Mouse (Mus musculus) cerebellum, adult 8-10 months (tissue): ENCODE measurements at regions not wholly inside any gene's neighbourhood (a gene's known extent, or its start where the extent isn't known, plus 50 kb on each side); places are given as distances from the start of the nearest gene placed in this dataset.

ENCODE experiments used
- DNase-seq: peaks from one replicate; pipeline ENCODE4 v3.0.0; 2022

DNA sequence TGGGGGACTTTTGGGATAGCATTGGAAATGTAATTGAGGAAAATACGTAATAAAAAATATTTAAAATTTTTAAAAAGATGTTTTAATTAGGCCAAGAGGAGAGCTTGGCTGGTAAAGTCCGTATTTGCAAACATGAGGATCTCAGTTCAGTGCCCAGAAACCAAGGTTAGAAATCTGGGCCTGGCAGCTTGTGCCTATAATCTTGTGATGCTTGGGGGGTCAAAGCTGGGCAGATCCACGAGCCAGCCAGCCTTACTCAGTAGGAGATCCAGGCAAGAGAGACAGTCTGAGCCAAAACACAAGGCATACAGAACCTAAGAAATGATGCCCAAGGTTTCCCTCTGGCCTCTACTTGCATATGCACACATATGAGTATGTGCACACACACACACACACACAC lies 54.1 kb upstream of the Cxadr start:
- no peak for DNase-seq

DNA sequence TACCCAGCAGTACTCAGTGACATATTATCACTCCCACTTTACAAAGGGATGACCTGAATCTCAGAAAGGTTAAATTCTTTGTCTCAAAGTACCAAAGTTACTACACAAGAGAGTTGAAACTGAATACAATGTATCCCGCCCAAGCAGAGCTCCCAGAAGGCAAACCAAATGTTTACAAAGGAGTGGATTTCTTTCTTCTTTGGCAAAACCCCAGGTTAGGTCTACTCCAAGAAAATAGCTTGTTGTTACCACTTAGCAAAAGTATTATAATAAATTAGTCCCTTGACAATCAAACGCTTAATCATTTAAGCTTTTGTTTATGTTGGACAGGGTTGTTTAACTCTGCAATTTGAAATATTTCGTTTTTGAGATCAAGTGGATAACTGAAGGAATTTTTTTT lies 58.6 kb upstream of the Cxadr start:
- DNase-seq, result no peak

DNA sequence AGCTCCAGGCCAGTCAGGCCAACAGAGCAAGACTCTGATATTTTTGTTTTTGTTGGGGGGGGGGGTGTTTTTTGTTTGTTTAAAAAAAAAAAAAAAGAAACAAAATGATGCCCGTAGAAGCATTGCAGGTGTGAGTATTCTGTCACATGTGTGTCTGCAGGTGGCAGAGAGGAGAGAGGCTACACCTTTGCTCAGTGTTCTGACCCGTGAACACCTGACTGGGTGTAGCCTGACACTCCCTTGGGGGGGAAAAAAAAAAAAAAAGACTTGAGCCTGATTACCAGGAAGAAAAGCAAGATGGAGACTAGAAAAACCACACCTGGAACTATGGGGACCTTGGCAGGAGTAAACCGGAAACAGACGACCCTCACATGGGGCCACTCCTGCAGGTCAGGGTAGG lies 61.1 kb upstream of the Cxadr start:
- no peak for DNase-seq

DNA sequence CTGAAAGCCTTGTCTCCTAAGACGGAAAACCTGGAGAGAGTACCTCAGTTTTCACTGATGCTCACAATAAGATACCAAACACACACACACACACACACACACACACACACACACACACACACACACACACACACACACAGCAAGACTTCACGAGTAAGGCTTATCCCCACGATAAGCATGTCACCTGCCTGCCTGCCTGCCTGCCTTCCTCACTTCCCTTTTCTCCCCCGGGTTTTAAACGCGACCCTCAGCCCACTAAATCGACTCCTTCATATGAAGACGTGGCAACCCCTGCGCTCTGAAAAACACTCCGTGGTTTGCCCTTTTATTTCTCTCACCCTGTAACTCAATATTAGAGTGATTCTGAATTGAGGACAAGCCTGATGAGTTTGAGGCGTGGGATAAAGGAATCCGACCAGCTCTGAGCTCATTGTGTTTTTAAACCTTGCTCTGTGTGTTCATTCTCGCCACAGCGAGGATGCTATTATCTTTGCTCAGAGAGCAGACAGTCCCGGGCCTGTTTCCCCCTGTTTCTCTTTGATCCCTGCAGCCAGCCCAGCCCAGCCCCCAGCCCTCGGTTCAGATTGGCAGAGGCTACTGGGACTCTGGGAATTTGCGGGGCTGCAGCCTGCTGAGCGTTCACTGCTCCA lies 63.1 kb upstream of the Cxadr start:
- DNase-seq, result peak; percentile 10

DNA sequence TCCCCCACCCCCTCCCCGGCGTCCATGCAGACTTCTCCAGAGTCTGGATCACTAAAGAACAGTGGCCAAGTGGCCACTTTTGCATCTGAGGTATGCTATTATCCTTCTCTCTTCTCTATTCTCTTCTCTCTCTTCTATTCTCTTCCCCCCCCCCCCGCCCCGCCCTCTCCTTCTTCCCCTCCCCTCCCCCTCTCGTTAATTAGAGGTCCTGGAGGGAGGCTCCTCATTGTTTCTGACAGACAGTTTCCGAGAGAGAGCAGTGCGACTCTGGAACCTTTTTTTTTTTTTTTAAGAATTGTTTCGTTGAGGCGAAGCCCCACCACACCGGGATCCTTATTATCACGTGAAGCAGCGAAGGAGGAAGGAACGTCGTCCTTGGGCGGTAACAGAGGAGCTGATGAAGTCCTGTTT lies 63.6 kb upstream of the Cxadr start:
- DNase-seq, result no peak

DNA sequence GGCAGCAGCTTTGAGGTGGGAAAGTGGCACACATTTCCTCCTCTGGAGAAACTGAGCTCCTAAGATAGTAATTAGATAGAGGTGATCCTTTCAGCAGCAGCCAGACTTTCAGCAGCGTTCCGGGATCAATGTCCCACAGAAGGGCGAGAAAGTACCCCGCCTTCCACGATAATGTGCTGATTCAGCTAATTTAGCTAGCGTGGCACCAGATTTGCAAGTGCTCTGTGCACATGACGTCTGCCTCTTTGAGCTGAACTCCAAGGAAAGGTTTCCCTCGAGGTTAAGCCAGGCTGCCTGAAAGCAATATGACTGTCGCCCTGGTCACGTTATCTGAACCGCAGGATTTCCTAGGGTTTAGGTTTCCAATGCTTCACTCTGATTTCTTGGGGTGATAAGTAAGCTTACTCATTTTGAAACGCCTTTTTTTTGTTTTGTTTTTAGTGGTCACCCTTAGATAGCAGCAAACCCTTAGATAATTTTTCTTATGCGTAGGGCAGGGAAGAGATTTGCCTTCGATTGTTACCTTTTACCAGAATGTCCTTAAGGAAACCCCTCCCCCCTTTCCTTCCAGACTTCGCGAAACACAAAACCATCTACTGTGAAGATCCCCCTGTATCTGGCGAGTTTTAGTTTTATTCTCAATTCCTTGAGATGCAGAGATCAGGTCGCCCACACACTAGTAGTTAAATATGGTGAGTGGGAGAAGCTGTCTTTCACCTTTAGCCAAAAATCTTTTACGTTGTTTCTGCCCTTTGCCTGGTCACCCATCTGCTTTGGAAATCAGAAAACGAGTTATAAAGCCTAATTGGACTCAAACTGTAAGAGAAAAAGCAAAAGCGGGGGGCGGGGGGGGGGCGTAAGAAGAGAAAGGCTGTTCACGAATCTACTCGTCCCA lies 64.3 kb upstream of the Cxadr start:
- DNase-seq, result peak; percentile 4

DNA sequence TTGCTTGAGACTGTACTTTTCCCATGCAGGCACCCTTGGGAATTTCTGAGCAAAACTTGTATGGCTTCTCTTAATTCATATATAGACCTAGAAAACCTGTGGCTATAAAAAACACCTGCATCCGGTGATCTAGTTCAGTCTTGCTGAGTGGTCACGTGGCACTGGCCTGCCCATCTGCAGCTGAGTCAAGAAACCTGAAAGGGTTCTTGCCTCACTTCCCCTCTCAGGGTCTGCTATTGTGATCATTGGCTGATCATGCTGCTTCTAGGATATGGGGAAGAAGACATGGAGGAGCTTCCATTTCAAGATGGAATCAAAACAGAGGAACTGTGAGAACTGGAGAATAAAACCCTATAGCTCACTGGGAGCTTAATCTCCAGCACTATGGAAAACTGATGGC lies 69.1 kb upstream of the Cxadr start:
- no peak for DNase-seq

DNA sequence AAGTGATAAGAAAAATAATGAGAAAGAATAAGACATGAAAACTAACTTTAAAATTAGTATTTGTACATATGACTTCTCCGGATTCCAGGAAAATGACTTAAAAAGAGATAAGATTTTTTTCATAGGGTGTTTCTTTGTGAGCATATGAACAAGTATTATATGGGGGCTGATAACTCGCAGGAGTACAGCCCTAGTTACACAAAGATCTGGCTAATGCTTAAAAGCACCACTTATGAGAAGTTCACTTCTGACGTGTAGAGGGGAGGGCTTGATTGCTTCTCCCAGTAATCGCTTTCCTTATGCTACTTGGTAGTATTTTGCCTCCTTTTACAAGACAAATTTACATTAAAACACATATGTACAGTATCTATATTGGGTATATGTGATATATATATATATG lies 72.3 kb upstream of the Cxadr start:
- no peak for DNase-seq

DNA sequence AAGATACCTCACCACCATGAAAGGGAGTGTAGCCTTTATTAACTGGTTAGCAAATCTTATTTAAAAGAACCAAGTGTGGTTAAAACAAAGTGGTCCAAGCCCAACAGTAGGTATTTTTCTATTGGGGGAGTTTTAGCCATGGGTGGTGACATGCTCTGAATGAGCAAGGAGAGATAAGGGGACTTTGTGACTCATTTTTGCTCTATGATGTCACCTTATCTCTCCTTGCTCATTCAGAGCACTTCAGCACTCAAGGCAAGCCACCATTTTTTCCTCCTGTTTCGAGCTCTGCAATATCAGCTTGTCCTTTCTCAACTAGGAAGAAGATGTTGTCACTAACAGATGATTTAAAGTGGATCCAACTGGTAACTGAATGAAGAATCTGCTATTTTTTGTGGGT lies 78.9 kb upstream of the Cxadr start:
- DNase-seq, result no peak

DNA sequence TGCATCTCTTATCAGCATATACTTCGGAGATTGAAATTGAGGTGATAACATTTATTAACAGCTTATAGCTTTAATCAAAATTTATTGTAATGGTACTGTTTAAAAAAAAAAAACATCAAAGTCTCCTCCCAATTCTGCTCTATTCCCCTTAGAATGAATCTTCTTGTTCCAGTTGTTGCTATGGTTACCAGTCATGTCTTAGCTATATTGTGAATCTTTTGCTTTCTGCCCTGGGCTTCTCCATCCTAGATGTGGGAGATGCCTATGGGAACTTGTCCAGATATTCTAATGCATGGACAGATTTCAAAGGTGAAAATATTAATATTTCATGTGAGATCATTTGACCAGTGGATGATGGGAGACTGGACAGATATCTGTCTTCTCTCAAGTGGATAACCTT lies 79.5 kb upstream of the Cxadr start:
- no peak for DNase-seq

DNA sequence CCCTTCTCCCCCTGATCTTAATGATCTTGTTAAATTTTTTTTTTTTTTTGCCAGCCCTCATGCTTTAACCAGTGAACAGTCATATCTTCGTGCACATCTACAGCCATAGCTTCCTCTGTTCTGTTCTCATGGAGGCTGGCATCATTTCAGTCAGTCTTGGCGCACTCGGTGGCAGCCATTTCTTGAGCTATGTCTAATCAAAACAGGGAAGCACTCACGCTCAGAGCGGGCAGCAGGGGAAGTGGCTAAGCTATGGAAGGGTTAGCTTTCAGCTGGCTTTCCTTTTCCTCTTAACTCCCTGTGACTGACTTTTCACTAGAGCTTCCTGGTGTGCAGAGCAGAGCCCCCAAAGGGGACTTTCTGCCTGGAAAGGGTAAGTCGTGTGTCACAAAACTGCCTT lies 83.7 kb upstream of the Cxadr start:
- DNase-seq, result no peak

DNA sequence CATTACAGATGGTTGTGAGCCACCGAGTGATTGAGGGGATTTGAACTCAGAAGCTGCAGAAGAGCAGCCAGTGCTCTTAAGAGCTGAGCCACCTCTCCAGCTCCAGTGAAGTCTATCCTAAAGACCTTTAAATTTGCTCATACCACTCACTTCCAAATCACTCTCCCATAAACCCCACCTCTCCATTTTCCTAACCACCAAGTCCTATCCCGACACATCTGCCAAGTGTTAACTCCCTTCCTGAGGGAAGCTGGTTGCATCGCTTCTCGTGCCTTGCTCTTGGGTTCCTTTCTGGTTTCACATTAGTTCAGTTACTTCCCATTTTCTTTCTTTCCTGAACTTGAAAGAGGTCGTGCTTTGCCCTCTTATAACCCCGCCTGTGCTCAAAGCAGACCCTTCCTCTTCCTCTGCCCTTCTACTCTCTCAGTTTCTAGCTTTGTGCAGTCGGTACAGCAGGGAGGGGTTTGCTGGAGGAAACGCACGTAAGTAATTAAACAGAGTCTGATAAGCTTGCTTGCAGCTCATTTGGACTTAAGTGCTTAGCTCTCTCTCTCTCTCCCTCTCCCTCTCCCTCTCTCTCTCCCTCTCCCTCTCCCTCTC lies 84.4 kb upstream of the Cxadr start:
- no peak for DNase-seq

DNA sequence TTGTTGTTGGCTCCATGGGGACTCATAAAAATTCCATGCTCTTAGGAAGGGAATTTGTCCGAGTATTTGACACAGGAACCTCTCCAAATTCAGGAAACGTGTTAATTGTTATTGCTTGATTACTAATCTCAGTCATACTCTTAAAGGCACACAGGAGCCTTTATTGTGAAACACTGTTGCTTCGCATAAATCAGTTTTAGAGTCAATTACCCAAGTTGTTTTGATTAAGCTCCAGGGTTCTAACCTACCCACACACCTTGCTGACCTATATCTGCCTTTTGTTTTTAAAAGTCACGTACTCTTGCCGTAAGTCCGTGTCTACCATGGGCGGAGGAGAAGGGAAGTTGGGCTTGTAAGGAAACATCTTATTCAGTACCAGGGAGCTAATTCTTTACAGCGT lies 89.6 kb upstream of the Cxadr start:
- no peak for DNase-seq

DNA sequence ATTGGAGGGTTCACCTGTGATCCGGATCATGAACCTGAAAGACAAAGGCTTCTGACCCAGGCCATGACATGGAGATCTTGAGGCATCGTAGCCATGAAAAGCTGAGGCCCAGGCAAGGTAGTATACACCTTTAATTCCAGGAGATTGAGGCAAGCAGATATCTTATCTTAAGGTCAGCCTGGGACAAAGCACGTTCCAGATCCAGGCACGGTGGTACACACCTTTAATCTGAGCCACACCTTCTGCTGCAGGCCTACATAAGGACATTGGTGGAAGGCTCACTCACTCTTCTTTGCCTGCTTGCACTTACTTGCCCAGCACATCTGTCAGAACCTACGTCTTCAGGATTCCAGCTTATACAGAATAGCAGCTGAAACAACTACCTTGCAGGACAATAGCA lies 93.0 kb upstream of the Cxadr start:
- DNase-seq, result no peak

DNA sequence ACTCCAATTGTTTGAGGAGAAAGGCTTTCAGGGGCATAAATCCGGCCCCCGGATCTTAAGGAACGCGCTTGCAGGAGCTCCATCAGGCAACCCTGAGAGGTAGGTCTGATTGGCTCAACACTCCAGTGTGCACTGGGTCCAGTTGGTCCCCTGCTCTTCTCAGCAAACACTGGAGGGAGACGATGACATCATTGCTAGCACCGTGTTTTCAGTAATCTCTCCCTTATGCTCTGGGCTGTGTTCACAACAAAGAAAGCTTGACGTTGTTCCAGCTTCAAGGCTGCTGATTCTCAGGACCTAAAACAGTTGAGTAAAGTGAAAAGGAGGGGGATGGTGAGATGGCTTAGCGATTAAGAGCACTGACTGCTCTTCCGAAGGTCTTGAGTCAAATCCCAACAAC lies 97.0 kb upstream of the Cxadr start:
- no peak for DNase-seq

DNA sequence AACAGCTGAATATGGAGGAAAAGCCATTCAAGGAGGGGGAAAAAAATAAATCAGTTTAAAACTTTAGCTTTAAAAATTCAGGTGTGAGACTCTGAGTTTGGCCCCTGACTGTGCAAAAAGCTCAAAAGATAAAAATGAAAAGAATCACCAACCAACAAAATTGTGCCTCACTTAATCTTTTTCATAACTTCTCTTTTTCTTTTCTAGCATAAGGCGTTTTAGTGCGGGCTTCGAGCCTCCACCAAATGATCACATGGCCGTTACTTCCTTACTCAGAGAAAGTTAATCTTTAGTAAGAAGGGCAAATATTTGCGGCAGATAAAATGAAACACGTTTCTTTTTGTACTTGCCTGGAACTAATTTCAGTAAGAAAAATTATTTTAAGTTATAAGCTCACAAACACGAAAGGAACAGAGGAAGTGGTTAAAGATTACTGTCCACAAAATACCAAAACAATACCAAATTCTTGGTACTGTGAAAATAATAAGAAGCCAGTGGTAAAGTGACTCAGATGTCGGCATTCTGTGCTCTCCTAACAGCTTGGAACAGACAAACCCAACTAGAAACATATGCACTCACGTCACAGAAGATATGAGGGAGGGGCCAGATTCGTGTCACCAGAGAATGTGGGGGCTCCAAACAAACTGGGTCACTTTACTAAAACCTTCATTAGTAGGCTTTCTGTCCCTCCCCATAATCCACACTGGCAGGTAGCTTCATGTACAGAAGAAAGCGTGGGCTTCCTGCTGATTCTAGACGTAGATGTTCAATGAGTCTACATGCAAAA lies 101.1 kb upstream of the Cxadr start:
- no peak for DNase-seq

DNA sequence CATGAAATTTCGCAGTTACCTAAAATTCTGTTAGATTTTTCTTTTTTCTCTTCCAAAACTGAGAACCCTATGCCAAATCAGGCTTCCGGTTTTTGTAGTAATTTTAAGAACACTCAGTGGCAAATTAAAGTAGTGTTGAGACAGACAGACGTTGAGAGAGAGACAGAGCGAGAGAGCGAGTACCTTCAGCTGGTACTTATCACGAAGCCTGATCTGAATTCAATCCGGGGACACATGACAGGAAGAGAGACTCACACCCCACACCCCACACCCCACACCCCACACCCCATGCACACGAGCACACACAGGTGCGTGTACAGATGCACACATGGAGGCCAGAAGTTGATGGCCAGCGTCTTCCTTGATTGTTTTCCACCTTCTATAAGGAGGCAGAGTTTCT lies 102.0 kb upstream of the Cxadr start:
- DNase-seq, result no peak

DNA sequence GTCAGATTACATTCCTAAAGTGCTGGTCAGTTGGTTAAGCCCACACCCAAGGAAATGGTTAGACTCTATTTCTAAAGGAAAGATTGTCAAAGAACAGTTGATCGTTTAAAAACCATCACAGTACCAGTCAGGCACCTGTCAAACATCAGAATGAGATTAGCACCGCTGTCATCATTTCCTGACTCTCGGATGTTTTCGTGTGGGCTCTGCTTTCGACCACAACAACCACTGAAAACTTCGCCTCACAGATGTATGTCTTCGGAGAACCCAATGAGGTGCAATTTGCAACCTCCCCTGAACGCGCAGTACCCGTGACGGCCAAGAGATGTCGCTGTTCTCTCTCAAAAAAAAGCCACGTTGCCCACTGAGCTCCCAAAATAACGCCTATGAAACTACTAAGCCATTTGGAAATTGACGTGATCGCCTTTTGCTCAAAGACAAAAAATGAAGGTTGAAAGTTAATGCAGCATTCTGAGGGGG lies 102.6 kb upstream of the Cxadr start:
- DNase-seq, result peak; percentile 43

DNA sequence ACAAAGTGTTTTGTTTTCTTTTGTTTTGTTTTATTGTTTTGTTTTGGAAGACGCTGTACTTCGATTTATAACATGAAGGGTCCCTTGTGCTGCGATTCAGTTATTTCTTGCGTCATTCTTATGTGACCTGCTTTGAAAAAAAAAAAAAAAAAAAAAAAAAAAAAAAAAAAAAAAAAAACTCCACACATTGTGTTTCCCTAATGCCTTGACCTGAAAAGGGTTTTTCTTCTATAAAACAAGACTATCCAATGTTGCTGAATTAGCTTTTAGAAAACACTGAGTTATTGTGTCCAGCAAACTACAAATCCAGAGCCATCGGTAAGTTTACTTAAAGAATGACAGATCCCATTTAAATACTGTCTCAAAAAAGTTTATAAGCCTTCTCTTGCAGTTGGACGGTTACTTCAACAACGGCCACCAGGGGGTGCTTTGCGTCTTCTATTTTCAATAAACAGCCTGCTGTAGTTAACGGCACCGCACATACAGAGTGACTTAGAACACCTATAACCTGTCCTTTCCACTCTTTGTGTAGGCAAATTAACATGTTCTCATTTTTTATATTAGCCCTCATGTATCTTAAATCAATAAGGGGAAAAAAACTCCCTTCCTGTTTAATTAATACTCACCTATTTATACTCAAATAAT lies 103.9 kb upstream of the Cxadr start:
- DNase-seq, result peak; percentile 58

DNA sequence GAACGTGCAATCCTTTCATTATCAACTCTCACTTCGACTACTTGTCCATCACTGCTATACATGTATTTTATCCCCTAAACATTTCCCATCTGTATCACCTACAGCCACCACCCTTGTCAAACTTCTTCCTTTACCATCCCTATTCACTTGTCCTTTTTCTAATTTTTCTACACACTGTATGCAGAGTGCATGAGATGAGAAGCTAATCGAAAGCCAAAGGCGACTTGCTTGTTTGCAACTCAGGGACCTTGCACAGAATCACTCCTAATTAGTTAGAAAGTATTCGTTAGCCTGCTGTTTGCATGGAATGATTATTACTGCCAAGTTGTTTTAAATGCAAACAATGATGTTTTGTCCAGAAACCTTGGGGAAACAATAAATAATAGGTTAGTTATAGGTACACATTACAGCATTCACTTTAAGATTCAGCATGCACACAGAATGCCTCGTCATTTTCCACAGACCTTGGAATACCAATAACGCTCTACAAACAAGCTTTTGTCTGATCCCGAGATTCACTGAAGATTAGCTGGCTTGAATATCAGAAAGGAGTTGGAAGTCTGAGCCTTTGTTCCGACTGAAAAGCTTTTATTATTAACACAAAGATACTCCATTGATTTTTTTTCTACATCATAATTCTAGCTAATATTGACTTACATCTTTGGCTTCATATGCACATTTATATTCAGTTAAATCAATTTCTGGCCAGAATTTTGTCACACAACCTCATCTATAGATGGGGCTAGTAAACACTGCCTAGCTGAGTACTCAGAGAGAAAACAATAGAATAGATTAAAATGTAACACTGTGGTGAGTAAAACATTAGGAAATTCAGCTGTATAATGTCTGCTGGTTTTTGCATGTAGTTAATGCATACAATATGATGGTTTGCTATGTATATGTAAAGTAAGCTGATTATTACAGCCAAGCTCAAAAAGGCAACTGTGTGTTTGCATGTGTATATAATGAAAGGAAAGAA lies 130.4 kb upstream of the Cxadr start:
- no peak for DNase-seq

DNA sequence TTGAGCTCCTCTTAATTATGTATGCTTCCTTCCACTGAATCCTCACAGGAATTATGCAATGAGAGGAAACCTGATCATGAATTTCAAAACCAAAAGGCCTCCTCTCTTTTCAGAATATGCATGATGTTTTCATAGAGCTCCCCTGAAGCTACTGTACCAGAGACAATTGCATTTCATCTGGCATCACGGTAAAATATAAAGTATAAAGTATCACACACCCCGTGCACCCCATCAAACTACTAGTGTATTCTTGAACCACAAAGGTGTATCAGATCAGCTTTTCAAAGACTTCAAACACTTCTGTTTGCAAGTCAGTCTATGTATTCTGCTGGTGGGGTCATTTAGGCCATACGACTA lies 144.4 kb upstream of the Cxadr start:
- DNase-seq, result no peak
